Mouse (Mus musculus) lung, postnatal 4 days (tissue): ENCODE measurements at regions not wholly inside any gene's neighbourhood (a gene's known extent, or its start where the extent isn't known, plus 50 kb on each side); places are given as distances from the start of the nearest gene placed in this dataset.
"Not testable (repeated sequence)": the region's sequence is repeated elsewhere in the genome, so short reads cannot be mapped to it uniquely, and the experiment has no call there.

Source experiments
- DNase-seq, 2 experiments: peaks; one replicate each; pipeline ENCODE4 v3.0.0; 2021

GRCm38 (mm10) chr10:26607081-26607480 lies 146.1 kb upstream of the Arhgap18 start:
- DNase-seq, result not testable (repeated sequence)

GRCm38 (mm10) chr10:26611246-26611645 lies 142.0 kb upstream of the Arhgap18 start:
- DNase-seq, result no peak

GRCm38 (mm10) chr10:26630196-26630760 lies 122.9 kb upstream of the Arhgap18 start:
- DNase-seq, result no peak

- DNase-seq, result no peak
These were observed 121.0 kb upstream of the Arhgap18 start for GRCm38 (mm10) chr10:26632266-26632665.

GRCm38 (mm10) chr10:26637459-26637858 lies 115.8 kb upstream of the Arhgap18 start:
- DNase-seq, result no peak

GRCm38 (mm10) chr10:26638056-26638455 lies 115.2 kb upstream of the Arhgap18 start:
- DNase-seq, result no peak

- no peak for DNase-seq
These were observed 114.1 kb upstream of the Arhgap18 start for GRCm38 (mm10) chr10:26639118-26639517.

- no peak for DNase-seq
These were observed 100.1 kb upstream of the Arhgap18 start for GRCm38 (mm10) chr10:26653103-26653502.

GRCm38 (mm10) chr10:26664270-26664669 lies 89.0 kb upstream of the Arhgap18 start:
- no peak for DNase-seq

GRCm38 (mm10) chr10:26679500-26680227 lies 73.6 kb upstream of the Arhgap18 start:
- DNase-seq, result no peak

- DNase-seq, result no peak
These were observed 58.5 kb upstream of the Arhgap18 start for GRCm38 (mm10) chr10:26694761-26695160.

GRCm38 (mm10) chr10:26695212-26695933 lies 57.8 kb upstream of the Arhgap18 start:
- DNase-seq, result peak in 1 of 2 experiments; percentile 4
